Mouse (Mus musculus) telencephalon, adult 2 months (tissue): ENCODE measurements around the gene Eno2.
"Not testable (repeated sequence)": the region's sequence is repeated elsewhere in the genome, so short reads cannot be mapped to it uniquely, and the experiment has no call there.

Experiments used
- DNase-seq: peaks from one replicate; pipeline ENCODE4 v3.0.0-alpha.2; 2011; ENCODE audit warnings: low read depth, low spot score

Gene Eno2

GRCm38 (mm10) chr6:124769101-124769765 lies at the start of gene Eno2:
TSS of gene Eno2 (minus strand) at chr6:124769673.
- DNase-seq: no peak

DNA sequence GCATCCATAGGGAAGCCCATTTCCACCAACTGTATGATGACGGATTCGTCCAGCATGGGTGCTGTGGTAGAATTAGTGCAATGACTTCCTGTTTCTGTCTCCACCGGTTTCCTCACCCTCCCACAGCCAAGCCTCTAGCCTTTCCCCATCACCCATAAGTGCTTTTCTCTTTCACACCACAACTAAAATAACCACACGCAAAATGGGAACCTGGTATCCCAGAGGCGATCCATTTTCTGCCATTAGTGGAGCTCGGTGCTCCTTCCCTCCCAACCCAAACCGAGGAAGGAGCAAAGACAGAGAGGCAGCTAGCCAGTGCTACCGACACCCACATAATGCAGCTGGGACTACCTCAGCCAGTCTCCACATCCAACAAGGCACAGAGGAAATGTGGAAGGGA lies 48.5 kb upstream of the Eno2 start:
- DNase-seq: no peak

DNA sequence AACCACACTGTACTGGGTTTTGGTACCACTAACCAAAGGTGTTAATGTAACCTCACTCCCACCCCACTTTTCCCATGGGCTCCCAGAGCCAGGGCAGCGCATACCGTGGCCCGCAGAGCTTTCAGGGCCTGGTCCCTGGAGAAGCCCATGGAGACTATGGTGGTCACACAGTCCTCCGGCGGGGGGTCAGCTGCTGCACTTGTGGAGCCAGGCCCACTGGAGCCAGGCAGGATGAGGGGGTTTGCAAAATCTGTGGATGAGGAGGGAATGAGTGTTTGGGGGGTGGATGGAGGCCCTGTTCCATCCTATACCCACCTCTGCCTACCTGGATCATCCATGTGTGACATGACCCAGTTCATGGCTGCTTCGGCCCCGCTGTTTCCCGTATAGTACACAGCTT lies 48.1 kb upstream of the Eno2 start:
- DNase-seq: no peak

- no peak for DNase-seq
Measured at GRCm38 (mm10) chr6:124817125-124817524, 47.7 kb upstream of the Eno2 start.

GRCm38 (mm10) chr6:124816611-124817010 lies 47.1 kb upstream of the Eno2 start:
- no peak for DNase-seq

DNA sequence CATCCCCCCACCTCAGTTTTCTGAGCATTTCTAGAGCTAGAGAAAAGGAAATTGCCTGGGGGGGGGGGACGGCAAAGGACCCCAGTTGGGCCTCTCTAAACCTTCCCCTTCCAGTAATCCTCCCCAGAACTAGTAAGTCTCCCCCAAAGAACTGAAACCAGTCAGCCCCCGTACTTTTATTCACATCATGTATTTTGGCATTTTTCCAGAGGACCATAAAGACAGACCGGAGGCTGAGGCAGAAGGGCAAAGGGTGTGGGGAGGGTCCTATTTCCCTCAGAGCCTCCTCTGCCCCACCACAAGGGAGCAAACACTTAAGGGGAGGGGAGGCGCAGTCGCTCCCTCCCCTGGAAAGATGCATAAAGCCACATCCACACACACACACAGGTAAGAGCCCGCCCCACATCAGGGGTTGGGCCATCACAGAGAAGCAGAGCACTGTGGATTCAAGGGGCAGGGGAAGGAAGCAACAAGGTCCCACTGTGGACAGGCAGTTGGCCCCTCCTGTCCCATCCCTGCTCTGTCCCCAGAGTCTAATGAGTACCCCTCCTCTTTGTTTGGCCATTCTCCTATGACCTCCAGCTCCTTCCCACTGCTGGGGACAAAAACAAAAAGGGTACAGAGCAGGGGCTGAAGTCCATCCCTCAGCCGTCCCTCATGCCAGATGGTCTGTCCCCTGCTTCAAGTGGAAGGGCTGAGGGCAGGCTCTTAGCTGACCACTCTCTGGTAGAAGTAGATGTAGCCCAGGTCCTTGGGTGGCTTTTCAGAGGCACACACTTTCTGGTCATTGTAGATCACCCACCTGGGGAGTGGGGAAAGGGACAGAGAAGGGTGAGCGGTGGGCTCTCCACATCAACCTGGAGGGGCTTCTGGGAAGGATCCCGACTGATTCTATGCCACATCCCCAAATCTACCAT lies 45.6 kb upstream of the Eno2 start:
- DNase-seq: no peak

DNA sequence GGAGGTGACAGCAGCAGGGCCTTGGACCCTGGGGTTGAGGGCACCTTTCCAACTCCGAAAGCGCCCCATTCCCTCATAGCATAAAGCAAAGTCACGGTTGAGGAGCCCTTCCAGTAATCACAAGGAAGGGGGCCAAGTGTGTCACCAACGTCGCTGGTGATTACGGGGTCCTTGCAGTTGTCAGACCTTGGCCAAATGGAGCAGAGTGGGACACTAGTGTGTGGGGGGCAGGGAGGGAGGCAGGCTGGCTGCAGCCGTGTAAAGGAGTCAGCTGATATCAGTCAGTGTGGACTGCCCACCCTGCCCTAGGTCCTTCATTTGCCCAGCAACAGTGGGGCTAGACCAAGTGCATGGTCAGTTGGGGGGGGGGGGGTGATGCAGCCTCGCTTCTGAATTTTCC lies 45.0 kb upstream of the Eno2 start:
- DNase-seq: no peak

GRCm38 (mm10) chr6:124813933-124814332 lies 44.5 kb upstream of the Eno2 start, which contains the start of gene Tpi1:
TSS of gene Tpi1 (minus strand) at chr6:124814296.
- peak; percentile 84 for DNase-seq

- peak; percentile 65 for DNase-seq
Measured at GRCm38 (mm10) chr6:124813496-124813895, 44.0 kb upstream of the Eno2 start.

DNA sequence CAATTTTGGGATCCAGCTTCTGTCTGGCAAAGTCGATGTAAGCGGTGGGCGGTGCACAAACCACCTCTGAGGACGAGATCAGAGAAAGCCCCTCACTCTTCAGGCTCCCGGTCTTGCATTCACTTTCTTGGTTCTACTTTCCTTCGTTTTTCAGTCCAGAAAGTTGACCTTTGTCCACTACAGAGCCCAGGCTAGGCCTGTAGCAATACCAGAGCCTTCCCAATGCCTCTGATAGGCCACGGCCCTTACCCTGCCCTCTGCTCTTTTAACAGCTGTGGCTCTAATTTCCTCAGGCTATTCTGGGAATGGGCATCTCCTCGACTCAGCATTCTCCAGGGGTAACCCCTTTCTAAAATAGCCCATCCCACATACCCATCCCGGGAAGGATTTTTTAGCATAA lies 43.4 kb upstream of the Eno2 start:
- DNase-seq: no peak

- DNase-seq: no peak
Measured at GRCm38 (mm10) chr6:124811701-124812560, 42.5 kb upstream of the Eno2 start.

DNA sequence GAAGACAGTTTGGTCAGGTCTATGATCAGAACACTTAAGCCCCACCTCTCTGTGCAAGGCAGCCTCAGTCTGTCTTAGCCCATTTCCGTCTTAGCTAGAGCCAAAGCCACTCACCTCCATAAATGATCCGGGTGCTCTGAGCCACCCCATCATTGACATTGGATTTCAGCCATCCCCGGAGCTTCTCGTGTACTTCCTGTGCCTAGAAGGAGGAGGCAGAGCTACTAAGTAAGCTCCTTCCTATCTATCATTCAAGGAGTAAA lies 41.9 kb upstream of the Eno2 start:
- DNase-seq: no peak

DNA sequence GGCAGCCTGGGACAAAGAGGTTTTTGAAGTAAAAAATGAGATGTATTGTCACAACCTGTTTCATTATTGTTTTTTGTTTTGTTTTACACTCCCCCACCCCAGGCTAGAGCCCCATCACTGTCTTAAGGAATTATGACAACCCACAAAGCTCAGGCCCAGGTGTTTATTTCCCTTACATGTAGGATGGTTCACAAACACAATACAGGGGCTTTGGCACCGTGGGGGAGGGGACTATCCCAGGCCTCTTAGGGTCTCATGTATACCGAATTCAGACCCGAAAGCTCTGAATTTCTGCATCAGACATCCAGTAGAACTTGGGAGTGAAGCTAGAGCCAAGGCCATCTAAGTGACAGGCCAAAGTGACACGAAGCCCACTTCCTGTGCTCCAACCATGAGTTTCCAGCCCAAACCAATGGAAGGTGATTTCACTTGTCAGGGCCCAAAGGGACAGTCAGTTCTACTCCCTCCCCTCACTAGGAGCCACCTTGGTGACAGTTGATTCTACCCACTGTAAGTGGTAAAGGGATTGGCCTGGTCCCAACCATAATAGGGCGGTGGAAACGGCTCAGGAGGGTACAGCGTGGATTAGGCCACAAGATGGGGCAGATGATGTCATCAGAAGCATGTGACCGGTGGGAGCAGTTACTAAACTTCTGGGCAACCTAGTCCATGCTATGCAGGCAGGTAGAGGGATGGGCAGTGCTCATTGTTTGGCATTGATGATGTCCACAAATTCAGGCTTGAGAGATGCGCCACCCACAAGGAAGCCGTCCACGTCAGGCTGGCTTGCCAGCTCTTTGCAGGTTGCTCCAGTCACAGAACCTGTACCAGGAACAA lies 41.3 kb upstream of the Eno2 start:
- not testable (repeated sequence) for DNase-seq

- no peak for DNase-seq
Measured at GRCm38 (mm10) chr6:124809775-124810538, 40.5 kb upstream of the Eno2 start.

- no peak for DNase-seq
Measured at GRCm38 (mm10) chr6:124809052-124809774, 39.7 kb upstream of the Eno2 start.

DNA sequence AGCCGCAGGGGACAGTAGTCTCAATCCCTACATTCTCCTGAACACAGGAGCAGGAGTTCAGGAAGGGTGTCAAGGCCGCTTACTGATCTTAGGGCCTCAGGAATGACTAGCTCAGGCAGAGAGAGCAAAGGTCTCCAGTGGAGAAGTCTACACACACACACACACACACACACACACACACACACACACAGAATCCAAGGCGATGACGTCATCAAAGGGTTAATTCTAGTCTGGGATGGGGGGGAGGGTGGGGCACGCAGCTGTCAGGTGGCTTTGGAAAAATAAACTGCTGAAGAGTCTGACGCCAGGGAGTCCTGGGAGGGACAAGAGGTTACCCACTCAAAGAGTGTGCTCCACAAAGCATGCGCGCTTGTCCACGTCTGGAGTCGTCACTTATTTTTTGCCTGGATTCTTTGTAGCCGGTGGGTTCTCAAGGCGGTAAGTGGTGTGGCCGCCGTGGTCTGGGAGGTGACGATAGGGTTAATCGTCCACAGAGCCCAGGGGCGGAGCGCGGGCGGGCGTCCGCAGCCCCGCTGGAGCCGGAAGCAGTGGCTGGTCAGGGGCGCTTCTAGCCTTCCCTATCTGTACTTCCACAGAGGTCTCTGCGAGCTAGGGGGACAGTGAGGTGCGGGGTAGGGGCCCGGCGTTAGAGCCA lies 39.0 kb upstream of the Eno2 start, which contains the start of gene Spsb2:
Gene Spsb2 (plus strand): TSS at position 304 of the 655 bp plus-strand sequence.
- DNase-seq: no peak

- DNase-seq: no peak
Measured at GRCm38 (mm10) chr6:124807986-124808357, 38.5 kb upstream of the Eno2 start.

DNA sequence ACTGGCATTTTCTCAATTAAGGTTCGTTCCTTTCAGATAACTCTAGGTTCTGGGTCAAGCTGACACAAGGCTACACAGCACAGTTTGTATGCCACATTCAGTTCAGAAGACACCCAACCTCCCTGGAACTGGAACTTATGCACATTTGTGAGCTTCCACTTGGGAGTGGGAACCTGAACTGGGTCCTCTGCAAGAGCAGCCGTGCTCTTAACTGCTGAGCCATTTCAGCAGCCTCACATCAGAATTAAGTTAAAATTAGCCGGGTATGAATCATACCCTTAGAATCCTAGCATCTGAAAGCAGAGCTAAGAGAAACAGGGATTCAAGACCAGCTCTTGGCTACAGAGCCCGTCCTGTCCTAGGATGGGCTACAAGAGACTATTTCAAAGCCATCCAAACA lies 37.9 kb upstream of the Eno2 start:
- DNase-seq: peak; percentile 65

DNA sequence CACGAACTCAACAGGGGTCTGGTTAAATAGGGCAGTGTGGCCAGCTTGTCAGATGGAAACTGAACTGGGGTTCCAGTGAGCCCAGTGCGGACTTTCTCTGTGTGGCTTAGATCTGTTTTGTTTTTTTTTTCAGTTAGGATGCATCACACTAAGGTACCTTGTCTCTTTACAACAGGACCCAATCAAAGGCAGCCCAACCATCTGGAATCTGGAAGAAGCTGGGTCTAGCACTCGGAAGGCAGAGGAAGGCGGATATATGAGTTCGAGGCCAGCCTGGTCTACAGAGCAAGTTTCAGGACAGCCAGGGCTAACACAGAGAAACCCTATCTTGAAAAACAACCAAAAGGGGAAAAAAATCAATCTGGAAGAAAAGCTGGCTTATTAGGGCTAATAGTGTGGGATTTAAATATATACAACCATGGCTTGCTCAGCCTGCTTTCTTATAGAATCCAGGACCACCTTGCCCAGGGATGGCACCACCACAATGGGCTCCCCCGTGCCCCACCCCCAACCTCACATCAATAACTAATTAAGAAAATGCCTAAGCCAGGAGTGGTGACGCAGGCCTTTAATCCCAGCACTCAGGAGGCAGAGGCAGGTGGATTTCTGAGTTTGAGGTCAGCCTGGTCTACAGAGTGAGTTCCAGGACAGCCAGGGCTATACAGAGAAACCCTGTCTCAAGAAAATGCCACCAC lies 37.1 kb upstream of the Eno2 start:
- DNase-seq: no peak
